Mouse (Mus musculus) urinary bladder, postnatal 36 days (tissue): ENCODE results near the gene Vsig2.

Experiments used
- DNase-seq, 2 experiments: peaks; one replicate each; pipeline ENCODE4 v3.0.0; 2022; ENCODE audit warnings: low spot score in 2 of 2, mixed read lengths in 1 of 2

Vsig2 gene

GRCm38 (mm10) chr9:37560617-37561016 lies 21.6 kb downstream of the Vsig2 start:
- DNase-seq: no peak

GRCm38 (mm10) chr9:37563805-37564204 lies 24.8 kb downstream of the Vsig2 start:
- DNase-seq: no peak

- no peak for DNase-seq
Measured at GRCm38 (mm10) chr9:37567019-37567418, 28.0 kb downstream of the Vsig2 start.

- no peak for DNase-seq
Measured at GRCm38 (mm10) chr9:37567454-37567853, 28.4 kb downstream of the Vsig2 start.

- DNase-seq: no peak
Measured at GRCm38 (mm10) chr9:37567892-37568604, 29.0 kb downstream of the Vsig2 start.

- no peak for DNase-seq
Measured at GRCm38 (mm10) chr9:37568605-37569214, 29.7 kb downstream of the Vsig2 start.

- DNase-seq: no peak
Measured at GRCm38 (mm10) chr9:37569231-37569835, 30.3 kb downstream of the Vsig2 start.

GRCm38 (mm10) chr9:37572204-37572876 lies 33.3 kb downstream of the Vsig2 start:
- DNase-seq: no peak

- no peak for DNase-seq
Measured at GRCm38 (mm10) chr9:37576436-37576930, 37.4 kb downstream of the Vsig2 start.

- DNase-seq: no peak
Measured at GRCm38 (mm10) chr9:37583594-37583993, 44.5 kb downstream of the Vsig2 start.

GRCm38 (mm10) chr9:37586718-37587117 lies 47.7 kb downstream of the Vsig2 start:
- DNase-seq: no peak

- no peak for DNase-seq
Measured at GRCm38 (mm10) chr9:37590381-37590780, 51.3 kb downstream of the Vsig2 start.

GRCm38 (mm10) chr9:37592025-37592424 lies 53.0 kb downstream of the Vsig2 start:
- no peak for DNase-seq

- DNase-seq: no peak
Measured at GRCm38 (mm10) chr9:37592633-37593032, 53.6 kb downstream of the Vsig2 start.

GRCm38 (mm10) chr9:37593690-37594089 lies 54.6 kb downstream of the Vsig2 start:
- no peak for DNase-seq
